Mouse (Mus musculus): ENCODE results near the gene Kcnk12. TPM values are rescaled to one million over a fixed set of nuclear protein-coding genes. Genes with fewer than 3 reads are reported as not detected.
A peak's percentile ranks its signal among the peaks of the same experiment; 100 is the strongest.

The Kcnk12 gene
- polyA plus RNA-seq, 1 experiment from 2014 or later: not detected

GRCm38 (mm10) chr17:87766888-87767287 lies 30.9 kb downstream of the Kcnk12 start:
- no peak for ATAC-seq (ENCODE audit: low FRiP score, low TSS enrichment)
- H3K4me2 ChIP-seq (replicated peaks; ENCODE audit: low read depth, low read length): no peak overlapping the region
- no peak overlapping the region for H3K27ac ChIP-seq (ENCODE audit: low read length)
- WGBS: 78% methylated on average over 6 of the region's 6 CpGs
- H3K9ac ChIP-seq (replicated peaks; ENCODE audit: low read length): no peak overlapping the region
- H3K9me3 ChIP-seq (ENCODE audit: low read length): 0 out of 2 replicates have a peak, but pooled peaks cover 4% of the 10 kb centered on the region
- no peaks in the 10 kb centered on the region for H3K36me3 ChIP-seq (ENCODE audit: insufficient read depth, low read length)
- no peak overlapping the region for H3K4me3 ChIP-seq (ENCODE audit: low read length)
- no peaks in the 10 kb centered on the region for H3K27me3 ChIP-seq (ENCODE audit: insufficient read depth, low read length)
- no peaks in the 10 kb centered on the region for H3K4me1 ChIP-seq (ENCODE audit: insufficient read depth, low read length)

- H3K4me2 ChIP-seq (replicated peaks; ENCODE audit: low read depth, low read length): no peak overlapping the region
- no peaks in the 10 kb centered on the region for H3K36me3 ChIP-seq (ENCODE audit: insufficient read depth, low read length)
- no peaks in the 10 kb centered on the region for H3K27me3 ChIP-seq (ENCODE audit: insufficient read depth, low read length)
- WGBS: 90% methylated on average over 11 of the region's 11 CpGs
- no peak overlapping the region for H3K4me3 ChIP-seq (ENCODE audit: low read length)
- H3K4me1 ChIP-seq (ENCODE audit: insufficient read depth, low read length): no peaks in the 10 kb centered on the region
- no peak for ATAC-seq (ENCODE audit: low FRiP score, low TSS enrichment)
- no peak overlapping the region for H3K9ac ChIP-seq (replicated peaks; ENCODE audit: low read length)
- H3K9me3 ChIP-seq (ENCODE audit: low read length): 0 out of 2 replicates have a peak, but pooled peaks cover 4% of the 10 kb centered on the region
- H3K27ac ChIP-seq (ENCODE audit: low read length): no peak overlapping the region
Observed at GRCm38 (mm10) chr17:87765031-87765430, 32.8 kb downstream of the Kcnk12 start.

GRCm38 (mm10) chr17:87763146-87763545 lies 34.6 kb downstream of the Kcnk12 start:
- 57% methylated on average over 7 of the region's 7 CpGs for WGBS
- no peak overlapping the region for H3K4me2 ChIP-seq (replicated peaks; ENCODE audit: low read depth, low read length)
- no peak overlapping the region for H3K9ac ChIP-seq (replicated peaks; ENCODE audit: low read length)
- no peak overlapping the region for H3K4me3 ChIP-seq (ENCODE audit: low read length)
- no peaks in the 10 kb centered on the region for H3K9me3 ChIP-seq (ENCODE audit: low read length)
- no peaks in the 10 kb centered on the region for H3K27me3 ChIP-seq (ENCODE audit: insufficient read depth, low read length)
- H3K4me1 ChIP-seq (ENCODE audit: insufficient read depth, low read length): no peaks in the 10 kb centered on the region
- H3K27ac ChIP-seq (ENCODE audit: low read length): no peak overlapping the region
- ATAC-seq (ENCODE audit: low FRiP score, low TSS enrichment): no peak
- no peaks in the 10 kb centered on the region for H3K36me3 ChIP-seq (ENCODE audit: insufficient read depth, low read length)

- H3K4me2 ChIP-seq (replicated peaks; ENCODE audit: low read depth, low read length): no peak overlapping the region
- no peaks in the 10 kb centered on the region for H3K27me3 ChIP-seq (ENCODE audit: insufficient read depth, low read length)
- no peaks in the 10 kb centered on the region for H3K9me3 ChIP-seq (ENCODE audit: low read length)
- WGBS: 71% methylated on average over 4 of the region's 4 CpGs
- H3K4me3 ChIP-seq (ENCODE audit: low read length): no peak overlapping the region
- no peaks in the 10 kb centered on the region for H3K4me1 ChIP-seq (ENCODE audit: insufficient read depth, low read length)
- no peaks in the 10 kb centered on the region for H3K36me3 ChIP-seq (ENCODE audit: insufficient read depth, low read length)
- no peak overlapping the region for H3K27ac ChIP-seq (ENCODE audit: low read length)
- ATAC-seq (ENCODE audit: low FRiP score, low TSS enrichment): no peak
- no peak overlapping the region for H3K9ac ChIP-seq (replicated peaks; ENCODE audit: low read length)
Observed at GRCm38 (mm10) chr17:87760315-87760714, 37.5 kb downstream of the Kcnk12 start.

- Histone ChIP-seq H3K27me3 (ENCODE audit: insufficient read depth, low read length) (peaks cover 48% of the 10 kb centered on the region), H3K36me3 (ENCODE audit: insufficient read depth, low read length) (no peaks in the 10 kb centered on the region), H3K9ac (replicated peaks; ENCODE audit: low read length) (peak overlapping the region; percentile 57), H3K4me2 (replicated peaks; ENCODE audit: low read depth, low read length) (peak overlapping the region; percentile 94), H3K4me1 (ENCODE audit: insufficient read depth, low read length) (peaks cover 7% of the 10 kb centered on the region; the same call in 1 of the 2 replicates), H3K9me3 (ENCODE audit: low read length) (peaks cover 4% of the 10 kb centered on the region), H3K4me3 (ENCODE audit: low read length) (peak overlapping the region; percentile 62), H3K27ac (ENCODE audit: low read length) (no peak overlapping the region)
- WGBS: 2% methylated on average over 101 of the region's 101 CpGs
- ATAC-seq (ENCODE audit: low FRiP score, low TSS enrichment): peak; percentile 83
Observed at GRCm38 (mm10) chr17:87745926-87746888, 51.6 kb downstream of the Kcnk12 start.

- peak overlapping the region; percentile 57 for H3K9ac ChIP-seq (replicated peaks; ENCODE audit: low read length)
Observed at GRCm38 (mm10) chr17:87744985-87745925, 52.5 kb downstream of the Kcnk12 start.

GRCm38 (mm10) chr17:87739835-87740234 lies 58.0 kb downstream of the Kcnk12 start:
- no peak overlapping the region for H3K4me2 ChIP-seq (replicated peaks; ENCODE audit: low read depth, low read length)
- H3K9me3 ChIP-seq (ENCODE audit: low read length): no peaks in the 10 kb centered on the region
- no peaks in the 10 kb centered on the region for H3K36me3 ChIP-seq (ENCODE audit: insufficient read depth, low read length)
- no peaks in the 10 kb centered on the region for H3K4me1 ChIP-seq (ENCODE audit: insufficient read depth, low read length)
- WGBS: 56% methylated on average over 1 of the region's 1 CpGs
- H3K4me3 ChIP-seq (ENCODE audit: low read length): no peak overlapping the region
- ATAC-seq (ENCODE audit: low FRiP score, low TSS enrichment): no peak
- H3K9ac ChIP-seq (replicated peaks; ENCODE audit: low read length): no peak overlapping the region
- peaks cover 19% of the 10 kb centered on the region for H3K27me3 ChIP-seq (ENCODE audit: insufficient read depth, low read length)
- no peak overlapping the region for H3K27ac ChIP-seq (ENCODE audit: low read length)

More at GRCm38 (mm10) chr17:87744985-87745925, 52.5 kb downstream of the Kcnk12 start:
- ATAC-seq (ENCODE audit: low FRiP score, low TSS enrichment): peak; percentile 20; the same call in 1 of the 2 replicates
- no peak overlapping the region for H3K27ac ChIP-seq (ENCODE audit: low read length)
- no peaks in the 10 kb centered on the region for H3K36me3 ChIP-seq (ENCODE audit: insufficient read depth, low read length)
- peak overlapping the region; percentile 94 for H3K4me2 ChIP-seq (replicated peaks; ENCODE audit: low read depth, low read length)
- peak overlapping the region; percentile 62 for H3K4me3 ChIP-seq (ENCODE audit: low read length)
- 10% methylated on average over 32 of the region's 32 CpGs for WGBS
- H3K4me1 ChIP-seq (ENCODE audit: insufficient read depth, low read length): peaks cover 7% of the 10 kb centered on the region; the same call in 1 of the 2 replicates
- peaks cover 48% of the 10 kb centered on the region for H3K27me3 ChIP-seq (ENCODE audit: insufficient read depth, low read length)
- peaks cover 4% of the 10 kb centered on the region for H3K9me3 ChIP-seq (ENCODE audit: low read length)

- Histone ChIP-seq H3K9me3 (ENCODE audit: low read length) (no peaks in the 10 kb centered on the region), H3K9ac (replicated peaks; ENCODE audit: low read length) (no peak overlapping the region), H3K4me3 (ENCODE audit: low read length) (no peak overlapping the region), H3K27ac (ENCODE audit: low read length) (no peak overlapping the region), H3K4me1 (ENCODE audit: insufficient read depth, low read length) (no peaks in the 10 kb centered on the region), H3K4me2 (replicated peaks; ENCODE audit: low read depth, low read length) (no peak overlapping the region), H3K27me3 (ENCODE audit: insufficient read depth, low read length) (no peaks in the 10 kb centered on the region), H3K36me3 (ENCODE audit: insufficient read depth, low read length) (no peaks in the 10 kb centered on the region)
- WGBS: 76% methylated on average over 3 of the region's 3 CpGs
- no peak for ATAC-seq (ENCODE audit: low FRiP score, low TSS enrichment)
Observed at GRCm38 (mm10) chr17:87737144-87737543, 60.6 kb downstream of the Kcnk12 start.

- H3K36me3 ChIP-seq (ENCODE audit: insufficient read depth, low read length): no peaks in the 10 kb centered on the region
- 80% methylated on average over 8 of the region's 8 CpGs for WGBS
- no peak overlapping the region for H3K9ac ChIP-seq (replicated peaks; ENCODE audit: low read length)
- 0 out of 2 replicates have a peak, but pooled peaks cover 7% of the 10 kb centered on the region for H3K9me3 ChIP-seq (ENCODE audit: low read length)
- no peaks in the 10 kb centered on the region for H3K27me3 ChIP-seq (ENCODE audit: insufficient read depth, low read length)
- no peak overlapping the region for H3K4me3 ChIP-seq (ENCODE audit: low read length)
- H3K27ac ChIP-seq (ENCODE audit: low read length): no peak overlapping the region
- no peaks in the 10 kb centered on the region for H3K4me1 ChIP-seq (ENCODE audit: insufficient read depth, low read length)
- no peak for ATAC-seq (ENCODE audit: low FRiP score, low TSS enrichment)
- H3K4me2 ChIP-seq (replicated peaks; ENCODE audit: low read depth, low read length): no peak overlapping the region
Observed at GRCm38 (mm10) chr17:87734471-87734870, 63.3 kb downstream of the Kcnk12 start.
